In genomic region chr8:114880475-114881135, GRCm38 (mm10) we compare ENCODE assay signal across 17 mouse cellular contexts.
DNase-seq lines count a peak whose midpoint lies in the region; ATAC-seq and TF ChIP-seq lines count a peak whose summit lies in the region.
"Had no signal": no experiment of that assay in that cellular context is flagged by ENCODE, and none has a peak within 500 bp of the region (broad histone marks: within the 10 kb centered on the region; RNA-seq: fewer than 3 reads in every experiment).

No protein-coding gene starts in this region.

- H3K4me1 ChIP-seq in lung, postnatal 0 days (ENCODE audit: insufficient read depth, low read depth, low read length), result peaks cover 8% of the 10 kb centered on the region

- no peak overlapping the region for H3K4me2 ChIP-seq in lung, postnatal 0 days (replicated peaks; ENCODE audit: low read depth, low read length)
- H3K4me2 ChIP-seq: embryonic facial prominence, embryonic 12.5 days; midbrain, embryonic 11.5 days; neural tube, embryonic 12.5 days; stomach, embryonic 15.5 days had no signal

- no peak for TF ChIP-seq CTCF in lung, postnatal 0 days (IDR thresholded peaks at IDR 0.05)
- TF ChIP-seq CTCF in layer of hippocampus, adult 2 months (conservative IDR thresholded peaks at IDR 0.05), result no peak

- no peak overlapping the region for H3K4me3 ChIP-seq in lung, postnatal 0 days (ENCODE audit: low read depth, low read length)
- no peak overlapping the region for H3K4me3 ChIP-seq in layer of hippocampus, adult 2 months
- H3K4me3 ChIP-seq: embryonic facial prominence, embryonic 12.5 days; forebrain, embryonic 10.5 days; hindbrain, embryonic 10.5 days; neural tube, embryonic 12.5 days; stomach, embryonic 15.5 days had no signal

- no peaks in the 10 kb centered on the region for H3K9me3 ChIP-seq in lung, postnatal 0 days (ENCODE audit: low read length)
- H3K9me3 ChIP-seq: embryonic facial prominence, embryonic 12.5 days; forebrain, embryonic 10.5 days; hindbrain, embryonic 10.5 days; neural tube, embryonic 12.5 days; stomach, embryonic 15.5 days had no signal

- 70% methylated on average over 8 of the region's 8 CpGs for WGBS in lung, postnatal 0 days

- DNase-seq in lung, postnatal 36 days, result peak; percentile 12
- no peak for DNase-seq in lung, postnatal 0 days (ENCODE audit: low spot score)
- peak; percentile 61 for DNase-seq in thymus, postnatal 25 days
- DNase-seq in layer of hippocampus, adult 2 months (ENCODE audit: low spot score in 2 of 2), result no peak
- DNase-seq in neural tube, embryonic 10.5 days (ENCODE audit: extremely low spot score, low spot score), result no peak
- no peak for DNase-seq in cerebellum, adult 9-11 months
- DNase-seq: cerebellum, postnatal 25 days; lung, adult 18-20 months had no signal

- no peak for ATAC-seq in lung, postnatal 0 days
- ATAC-seq in hematopoietic stem cell, adult 5-6 weeks (replicated peaks in 1 of 2; ENCODE audit: insufficient read depth in 1 of 2, low FRiP score in 2 of 2, low TSS enrichment in 1 of 2, low read depth in 1 of 2, poor library complexity in 2 of 2, severe bottlenecking in 2 of 2), result peak; percentile 33 to 38; a peak in 3 of 4 replicates
- peak; percentile 24 for ATAC-seq in megakaryocyte progenitor cell, adult 5-6 weeks (replicated peaks; ENCODE audit: poor library complexity)
- ATAC-seq: intestine, postnatal 0 days had no signal

- H3K27ac ChIP-seq in lung, postnatal 0 days (ENCODE audit: low read length), result no peak overlapping the region
- no peak overlapping the region for H3K27ac ChIP-seq in layer of hippocampus, adult 2 months
- H3K27ac ChIP-seq: embryonic facial prominence, embryonic 12.5 days; forebrain, embryonic 10.5 days; neural tube, embryonic 12.5 days; stomach, embryonic 15.5 days had no signal

- H3K36me3 ChIP-seq in lung, postnatal 0 days (ENCODE audit: insufficient read depth, low read length), result no peaks in the 10 kb centered on the region
- H3K36me3 ChIP-seq: embryonic facial prominence, embryonic 12.5 days; forebrain, embryonic 10.5 days; hindbrain, embryonic 10.5 days; neural tube, embryonic 12.5 days; stomach, embryonic 15.5 days had no signal

- H3K9ac ChIP-seq in lung, postnatal 0 days (replicated peaks; ENCODE audit: low read depth), result no peak overlapping the region
- H3K9ac ChIP-seq: embryonic facial prominence, embryonic 12.5 days; neural tube, embryonic 12.5 days; stomach, embryonic 15.5 days had no signal

- no peak for TF ChIP-seq EP300 in lung, postnatal 0 days (IDR thresholded peaks at IDR 0.05)

- no peaks in the 10 kb centered on the region for H3K27me3 ChIP-seq in lung, postnatal 0 days (replicated peaks; ENCODE audit: insufficient read depth, low read length)
- H3K27me3 ChIP-seq: stomach, embryonic 15.5 days had no signal

Comparison
In these comparisons a context has a peak if more than half of its experiments do, and no peak if none do; other contexts are left out.
1. DNase-seq: peak in lung, postnatal 36 days (single experiment) and thymus, postnatal 25 days (single experiment); none in lung, postnatal 0 days (single experiment), layer of hippocampus, adult 2 months (0 of 2), neural tube, embryonic 10.5 days (single experiment) and cerebellum, adult 9-11 months (single experiment).